Mouse (Mus musculus) liver, adult 2 months (tissue): ENCODE measurements around the gene Samd4b.

ENCODE experiments used
- CTCF ChIP-seq: fragments of 200-500 bp; IDR thresholded peaks from 2 replicates; pipeline ENCODE4 v1.5.1; 2011; ENCODE audit warnings: low read depth, low read length, control low read depth
- POLR2A ChIP-seq: fragments of 200-500 bp; IDR thresholded peaks from 2 replicates; pipeline ENCODE4 v1.6.1; 2011; ENCODE audit warnings: low read length, control low read depth; ENCODE audit not compliant: insufficient read depth; ENCODE audit errors: extremely low read depth

- TF ChIP-seq CTCF (no peak), POLR2A (no peak)
Observed at GRCm38 (mm10) chr7:28532005-28532404, 65.9 kb downstream of the Samd4b start.
